Mouse (Mus musculus) retina, postnatal 7 days (tissue): Measurements from ENCODE around the gene C330021F23Rik.

Source experiments
- DNase-seq: peaks from one replicate; pipeline ENCODE4 v3.0.0-alpha.2; 2012; ENCODE audit warnings: low read depth, low spot score

The C330021F23Rik gene

DNA sequence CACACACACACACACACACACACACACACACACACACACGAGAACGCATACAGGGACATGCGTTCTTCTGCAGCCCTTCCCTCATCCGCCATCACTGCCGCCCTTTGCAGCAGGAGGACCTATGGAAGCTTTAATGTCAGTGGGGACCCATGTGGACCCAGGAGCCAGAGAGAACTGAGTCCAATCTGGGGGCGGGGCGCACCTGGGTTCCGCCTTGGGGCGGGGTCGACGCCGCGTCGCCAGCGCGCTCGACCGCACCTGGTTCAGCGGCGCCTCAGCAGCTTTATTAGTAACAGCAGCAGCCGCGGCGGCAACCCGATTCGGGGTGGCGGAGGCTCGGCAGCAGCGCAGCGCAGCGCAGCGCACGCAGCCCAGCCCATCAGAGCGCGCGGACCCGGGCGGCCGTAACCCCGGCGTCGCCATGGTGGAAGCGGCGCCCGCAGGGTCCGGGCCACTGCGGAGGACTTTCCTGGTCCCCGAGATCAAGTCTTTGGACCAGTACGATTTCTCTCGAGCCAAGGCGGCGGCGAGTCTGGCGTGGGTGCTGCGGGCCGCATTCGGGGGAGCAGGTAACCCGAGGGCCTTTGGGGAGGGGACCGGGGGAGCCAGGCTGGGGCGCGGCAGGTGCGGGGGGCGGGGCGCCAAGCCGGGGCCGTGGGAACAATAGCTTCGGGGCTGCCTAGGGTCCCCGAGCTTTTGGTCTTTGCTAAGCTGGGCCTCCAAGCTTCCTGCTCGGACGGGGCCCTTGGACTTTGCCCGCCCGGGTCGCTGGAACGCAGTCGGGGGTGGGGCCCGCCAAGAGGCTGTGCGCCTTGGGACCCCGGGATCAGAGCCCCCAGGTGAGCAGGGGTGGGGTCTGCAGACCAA, 19.8 kb downstream of the C330021F23Rik start:
- DNase-seq, result peak; percentile 50

DNA sequence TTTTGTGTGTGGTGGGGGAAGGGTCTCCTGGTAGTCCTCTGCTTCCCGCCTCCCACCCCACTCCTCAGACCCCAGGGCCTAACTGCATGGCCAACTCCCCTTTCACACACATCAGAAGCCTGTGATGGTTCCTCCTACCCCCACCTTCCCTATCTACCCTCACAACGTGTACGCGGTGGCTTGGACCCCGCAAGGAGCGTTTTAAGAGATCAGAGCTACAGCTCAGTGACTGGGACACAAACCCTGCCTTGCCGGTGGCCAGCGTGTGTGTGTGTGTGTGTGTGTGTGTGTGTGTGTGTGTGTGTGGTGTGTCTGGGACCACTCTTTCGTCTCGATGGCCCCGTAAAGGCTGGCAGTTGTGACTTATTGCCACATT, 20.5 kb downstream of the C330021F23Rik start:
- DNase-seq, result no peak

DNA sequence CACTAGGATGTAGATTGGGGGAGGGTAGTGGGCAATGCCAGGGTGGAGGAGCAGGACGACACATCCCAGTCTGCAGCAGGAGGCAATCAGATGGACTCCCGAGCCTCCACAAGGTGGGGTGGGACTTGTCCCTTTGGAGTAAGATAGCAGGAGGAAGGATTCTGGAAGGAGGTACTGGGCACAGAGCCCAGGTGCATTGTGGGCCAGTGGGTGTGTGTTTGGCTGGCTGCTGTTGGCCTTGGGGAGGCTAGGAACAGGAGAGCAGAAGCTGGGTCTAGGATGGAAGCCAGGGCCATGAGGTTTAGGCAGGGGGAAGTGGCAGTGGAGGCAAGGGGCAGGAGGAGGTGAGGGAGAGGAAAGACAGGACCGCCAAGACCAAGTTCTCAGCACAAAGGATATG, 25.7 kb downstream of the C330021F23Rik start:
- no peak for DNase-seq

DNA sequence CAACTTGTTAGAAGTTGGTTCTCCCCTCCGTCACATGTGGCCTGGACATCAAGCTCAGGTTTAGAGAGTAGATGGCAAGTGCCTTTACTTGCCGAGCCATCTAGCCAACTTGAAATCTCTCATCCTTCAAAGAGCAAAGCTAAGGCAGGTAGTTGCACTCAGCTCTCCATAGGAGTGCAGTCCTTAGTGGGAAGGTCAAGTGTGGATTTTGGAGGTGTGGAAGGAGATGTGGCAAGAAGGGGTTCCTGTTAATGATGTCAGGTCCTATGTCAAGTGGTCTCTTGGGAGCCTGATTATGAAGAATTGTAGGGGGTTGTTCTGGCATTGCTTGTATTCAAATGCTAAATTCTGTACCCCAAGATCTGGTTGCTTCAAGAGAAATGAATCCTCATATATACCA, 26.7 kb downstream of the C330021F23Rik start:
- no peak for DNase-seq

DNA sequence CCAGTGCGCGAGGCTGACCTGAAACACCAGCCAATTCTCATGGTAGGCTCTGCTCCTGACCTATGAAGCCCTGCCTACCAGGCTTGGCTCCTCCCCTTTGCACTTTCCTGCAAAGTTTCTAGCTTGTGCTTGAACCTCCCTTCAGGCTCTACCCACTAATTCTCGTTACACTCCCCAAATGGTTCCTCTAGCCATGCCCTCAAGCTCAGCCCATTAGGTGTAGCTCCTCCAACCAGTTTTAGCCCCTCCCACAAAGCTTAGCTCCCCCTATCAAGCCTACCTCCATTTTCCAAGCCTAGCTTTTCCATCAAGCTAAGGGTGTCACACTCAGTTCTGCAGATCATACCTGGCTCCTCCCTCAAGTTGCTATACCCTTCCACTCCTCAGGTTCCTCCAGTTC, 30.3 kb downstream of the C330021F23Rik start:
- no peak for DNase-seq

DNA sequence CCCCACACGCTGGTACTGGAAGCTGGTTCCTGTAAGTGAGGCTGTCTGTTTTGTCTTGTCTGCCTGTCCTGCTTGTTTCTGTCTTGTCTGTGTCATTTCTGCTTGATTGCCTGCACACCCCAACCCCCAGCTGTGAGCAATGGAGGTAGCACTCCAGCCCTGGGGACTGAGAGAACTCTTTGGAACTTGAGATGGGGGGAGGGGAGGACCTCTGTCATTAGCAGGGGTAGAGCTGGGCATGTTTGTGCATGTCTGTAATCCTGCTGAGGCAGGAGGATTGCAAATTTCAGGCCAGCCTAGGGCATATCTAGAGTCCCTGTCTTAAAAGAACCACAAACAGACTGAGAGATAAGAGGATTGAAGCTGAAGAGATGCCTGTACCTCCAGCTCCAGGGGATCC, 31.4 kb downstream of the C330021F23Rik start:
- DNase-seq, result no peak

DNA sequence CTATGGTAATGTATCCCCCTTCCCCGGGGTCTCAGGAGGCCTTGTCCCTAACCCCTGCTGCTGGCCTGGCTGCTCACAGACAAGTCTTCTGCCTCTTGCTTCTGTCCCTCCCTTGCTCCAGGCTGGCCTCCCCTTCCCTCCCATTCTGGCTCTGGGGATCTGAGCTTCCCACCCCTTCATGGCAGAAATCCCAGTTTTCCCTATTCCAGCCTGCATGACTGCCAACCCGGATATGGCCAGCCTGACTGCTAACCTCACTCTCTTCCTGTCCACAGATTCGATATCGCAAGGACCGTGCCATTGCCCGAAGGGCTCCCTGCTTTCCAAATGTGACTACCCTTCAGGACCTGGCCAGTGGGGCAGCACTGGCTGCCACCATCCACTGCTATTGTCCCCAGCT, 32.6 kb downstream of the C330021F23Rik start:
- DNase-seq, result no peak

DNA sequence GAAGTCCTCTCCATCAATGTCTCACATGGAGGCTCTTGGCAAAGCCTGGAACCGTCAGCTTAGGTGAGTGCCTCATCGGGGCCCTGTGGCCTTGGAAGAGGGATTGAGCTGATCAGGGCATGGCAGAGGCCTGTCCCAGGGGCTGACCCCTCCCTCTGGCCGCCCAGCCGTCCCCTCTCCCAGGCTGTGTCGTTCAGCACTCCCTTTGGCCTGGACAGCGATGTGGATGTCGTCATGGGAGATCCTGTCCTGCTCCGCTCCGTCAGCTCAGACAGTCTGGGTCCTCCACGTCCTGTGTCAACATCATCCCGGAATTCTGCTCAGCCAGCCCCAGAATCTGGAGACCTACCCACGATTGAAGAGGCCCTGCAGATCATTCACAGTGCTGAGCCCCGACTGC, 35.6 kb downstream of the C330021F23Rik start:
- no peak for DNase-seq

DNA sequence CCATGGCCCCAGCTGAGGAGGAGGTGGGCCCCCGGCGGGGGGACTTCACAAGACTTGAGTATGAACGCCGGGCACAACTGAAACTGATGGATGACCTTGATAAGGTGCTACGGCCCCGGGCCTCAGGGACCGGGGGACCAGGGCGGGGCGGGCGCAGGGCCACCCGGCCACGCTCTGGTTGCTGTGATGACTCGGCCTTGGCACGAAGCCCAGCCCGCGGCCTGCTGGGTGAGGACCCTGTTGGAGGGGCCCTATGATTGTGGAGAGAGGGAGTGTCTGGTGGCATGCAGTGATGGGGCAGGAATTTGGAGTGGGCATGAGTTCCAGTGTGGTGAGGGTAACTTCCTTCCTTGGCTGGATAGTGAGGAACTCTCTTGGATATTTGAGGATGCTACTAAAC, 38.8 kb downstream of the C330021F23Rik start:
- no peak for DNase-seq

DNA sequence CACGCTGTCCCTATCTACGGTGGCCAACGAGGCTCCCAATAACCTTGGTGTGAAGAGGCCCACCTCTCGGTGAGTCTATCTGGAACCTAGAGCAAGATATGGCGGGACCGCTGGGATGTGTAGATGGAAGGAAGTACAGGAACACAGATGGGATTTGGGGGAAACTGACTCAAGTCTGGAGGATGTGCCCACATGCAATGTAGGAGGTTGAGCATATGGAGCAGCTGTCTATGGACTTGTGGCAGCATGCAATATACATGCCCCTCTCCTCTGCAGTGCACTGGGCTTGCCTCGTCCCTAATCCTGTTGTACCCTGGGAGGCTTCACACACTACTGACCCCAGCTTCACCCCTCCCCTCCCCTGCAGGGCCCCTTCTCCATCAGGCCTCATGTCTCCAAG, 40.0 kb downstream of the C330021F23Rik start:
- DNase-seq, result no peak

DNA sequence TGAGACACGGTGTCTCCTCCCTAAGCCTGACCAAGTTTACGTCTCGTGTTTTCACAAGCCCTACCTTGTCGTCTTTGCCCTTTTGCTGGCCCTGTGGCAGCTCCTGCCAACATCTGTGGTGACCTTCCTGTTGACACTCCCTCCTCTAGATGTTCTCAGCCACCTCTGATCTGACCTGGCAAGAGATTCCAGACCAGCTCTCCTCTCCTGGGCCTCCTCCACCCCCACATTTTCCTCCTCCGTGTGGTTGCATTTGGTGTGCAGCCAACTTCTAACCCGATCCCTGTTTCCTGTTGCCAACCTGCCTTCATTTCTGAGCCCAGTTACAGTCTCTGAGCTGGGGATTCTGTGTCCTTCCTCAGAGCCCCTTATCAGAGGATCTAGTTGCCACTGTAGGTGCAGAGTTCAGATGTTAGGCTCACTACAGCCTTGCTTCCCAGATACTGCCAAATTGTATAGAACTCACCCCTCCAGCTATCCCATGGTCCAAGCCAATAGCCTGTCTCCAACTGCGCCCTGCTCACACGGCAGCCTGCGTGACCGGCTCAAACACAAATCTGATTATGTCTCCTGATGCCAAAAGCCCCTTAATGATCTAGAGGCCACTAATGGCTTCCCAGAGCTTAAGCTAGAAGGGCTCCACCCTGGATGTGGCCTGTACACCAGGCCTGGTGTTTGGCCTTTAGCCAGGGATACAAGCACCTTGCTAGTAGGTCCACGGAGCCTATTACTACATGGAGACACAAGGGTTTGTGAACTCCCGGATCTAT, 41.4 kb downstream of the C330021F23Rik start:
- peak; percentile 75 for DNase-seq

DNA sequence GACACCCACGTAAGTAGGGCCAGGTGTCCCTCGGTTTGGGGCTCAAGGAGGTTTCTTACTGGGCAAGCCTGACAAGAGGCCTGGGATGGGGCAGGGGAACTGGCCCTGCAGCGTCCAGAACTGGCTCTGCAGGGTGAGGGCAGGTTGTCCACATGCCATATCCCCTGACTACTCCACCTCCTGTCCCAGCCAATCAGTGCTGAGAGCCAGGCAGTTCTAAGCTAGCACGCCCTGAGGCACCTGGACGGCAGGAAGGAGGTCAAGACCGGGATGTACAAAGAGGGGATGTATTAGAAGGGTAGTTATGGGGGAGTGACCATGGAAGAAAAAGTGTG, 42.0 kb downstream of the C330021F23Rik start:
- DNase-seq, result no peak

DNA sequence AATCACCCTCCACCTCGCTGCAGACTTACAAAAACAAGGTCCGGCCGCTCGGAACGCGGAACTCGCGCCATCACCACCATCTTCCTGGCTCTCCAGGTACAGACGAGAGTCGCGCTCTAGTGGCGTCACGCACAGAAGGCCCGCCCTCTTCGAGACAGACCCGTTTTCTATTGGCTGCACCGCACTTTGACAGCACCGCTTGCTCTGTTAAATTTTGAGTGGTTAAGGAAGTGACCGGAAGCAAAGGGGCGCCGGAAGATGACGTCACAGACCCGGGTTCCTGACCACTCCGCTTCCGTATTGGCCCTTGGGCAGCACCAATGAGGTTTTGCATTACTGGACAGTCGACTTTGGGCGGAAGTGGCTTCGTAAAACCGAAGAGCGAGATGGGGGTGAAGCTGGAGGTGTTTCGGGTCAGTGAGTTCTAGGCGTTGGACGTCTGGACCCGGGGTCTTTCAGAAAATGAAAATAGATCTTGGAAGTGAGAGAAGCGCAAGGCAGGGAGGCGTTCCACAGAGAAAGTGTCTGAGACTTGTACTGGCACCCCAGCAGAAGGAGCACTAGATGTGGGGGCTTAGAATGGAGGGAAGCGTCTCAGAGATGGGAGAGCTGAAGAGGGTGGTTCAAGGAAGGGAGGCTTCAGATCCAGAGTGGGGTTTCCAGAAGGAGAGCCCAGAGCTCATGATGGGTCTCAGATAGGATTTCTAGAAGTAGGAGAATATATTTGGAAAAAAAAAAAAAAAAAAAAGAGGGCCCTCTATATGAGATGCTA, 53.6 kb downstream of the C330021F23Rik start, which contains the start of the genes Xab2 and Pet100:
Xab2 (minus strand) TSS at position 118 of the 772 bp plus-strand sequence.
Pet100 (plus strand) TSS at position 350 of the 772 bp plus-strand sequence.
- peak; percentile 100 for DNase-seq

DNA sequence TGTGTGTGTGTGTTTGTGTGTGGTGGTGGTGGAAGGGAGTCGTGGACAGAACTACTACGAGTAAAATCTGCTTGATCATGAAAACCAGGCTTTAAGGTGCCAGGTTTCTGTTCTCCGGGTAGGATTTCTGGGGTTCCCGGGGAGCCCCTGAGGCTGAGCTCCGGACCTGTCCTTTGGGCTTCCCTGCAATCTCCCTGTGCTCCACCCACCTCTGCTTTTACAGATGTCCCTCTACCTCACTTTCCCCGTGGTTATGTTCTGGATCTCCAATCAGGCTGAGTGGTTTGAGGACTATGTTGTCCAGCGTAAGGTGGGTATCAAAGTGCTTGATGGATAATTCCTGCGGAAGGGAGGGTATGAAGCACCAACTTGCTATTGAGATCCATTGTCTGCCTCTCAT, 54.3 kb downstream of the C330021F23Rik start:
- DNase-seq, result no peak

DNA sequence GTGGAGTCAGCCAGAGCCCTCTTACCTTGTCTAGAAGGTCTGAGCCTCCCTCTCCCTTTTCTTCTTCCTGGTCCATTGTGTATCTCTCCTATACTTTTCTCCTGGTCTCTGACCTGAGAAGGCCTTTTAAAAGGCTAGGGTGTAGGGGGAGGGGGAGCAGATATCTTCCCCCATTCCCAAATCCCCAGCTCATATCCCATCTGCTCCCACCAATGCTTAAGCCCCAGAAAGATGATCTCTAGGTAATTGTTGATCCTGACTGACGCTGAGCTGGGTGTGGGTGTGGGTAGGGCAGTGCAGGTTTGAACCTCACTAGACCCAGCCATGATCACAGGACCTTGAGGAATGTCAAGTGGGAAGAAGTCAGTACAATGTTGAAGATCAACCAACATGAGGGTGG, 57.7 kb downstream of the C330021F23Rik start, which contains the start of gene Pcp2:
Pcp2 (minus strand) TSS at position 101 of the 400 bp plus-strand sequence.
- no peak for DNase-seq

DNA sequence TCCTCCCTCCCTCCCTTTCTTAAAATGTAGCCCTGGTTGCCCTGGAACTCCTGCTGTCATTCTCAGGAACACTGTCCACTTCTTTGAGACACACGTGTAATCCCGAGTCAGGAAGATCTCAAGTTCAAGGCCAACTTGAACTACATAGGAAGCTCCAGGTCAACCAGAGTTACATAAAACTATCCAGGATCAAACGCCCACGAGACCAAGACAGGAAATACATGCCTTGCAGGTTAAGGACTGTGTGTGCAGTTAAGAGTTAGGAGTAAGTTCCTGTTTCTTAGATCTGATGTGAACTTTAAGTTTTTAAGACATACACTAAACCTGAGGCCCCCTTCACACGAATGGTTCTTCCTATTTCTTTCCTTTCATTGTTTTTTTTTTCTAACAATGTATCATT, 59.2 kb downstream of the C330021F23Rik start:
- DNase-seq, result no peak

DNA sequence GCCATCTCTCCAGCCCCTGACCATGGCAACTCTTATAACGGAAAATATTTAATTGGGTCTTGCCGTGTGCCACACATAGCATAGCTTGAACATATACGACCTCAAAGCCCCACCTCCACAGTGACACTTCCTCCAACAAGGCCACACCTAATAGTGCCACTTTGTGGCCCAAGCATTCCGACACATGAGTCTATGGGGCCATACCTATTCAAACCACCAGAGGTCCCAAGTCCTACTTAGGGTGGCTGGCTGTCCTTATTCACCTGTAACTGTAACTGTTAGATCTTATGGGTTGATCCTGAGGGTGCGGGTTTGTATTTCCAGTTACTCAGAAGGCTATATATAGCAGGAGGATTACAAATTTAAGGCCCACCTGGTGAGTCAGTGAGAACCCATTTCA, 60.2 kb downstream of the C330021F23Rik start:
- peak; percentile 23 for DNase-seq

DNA sequence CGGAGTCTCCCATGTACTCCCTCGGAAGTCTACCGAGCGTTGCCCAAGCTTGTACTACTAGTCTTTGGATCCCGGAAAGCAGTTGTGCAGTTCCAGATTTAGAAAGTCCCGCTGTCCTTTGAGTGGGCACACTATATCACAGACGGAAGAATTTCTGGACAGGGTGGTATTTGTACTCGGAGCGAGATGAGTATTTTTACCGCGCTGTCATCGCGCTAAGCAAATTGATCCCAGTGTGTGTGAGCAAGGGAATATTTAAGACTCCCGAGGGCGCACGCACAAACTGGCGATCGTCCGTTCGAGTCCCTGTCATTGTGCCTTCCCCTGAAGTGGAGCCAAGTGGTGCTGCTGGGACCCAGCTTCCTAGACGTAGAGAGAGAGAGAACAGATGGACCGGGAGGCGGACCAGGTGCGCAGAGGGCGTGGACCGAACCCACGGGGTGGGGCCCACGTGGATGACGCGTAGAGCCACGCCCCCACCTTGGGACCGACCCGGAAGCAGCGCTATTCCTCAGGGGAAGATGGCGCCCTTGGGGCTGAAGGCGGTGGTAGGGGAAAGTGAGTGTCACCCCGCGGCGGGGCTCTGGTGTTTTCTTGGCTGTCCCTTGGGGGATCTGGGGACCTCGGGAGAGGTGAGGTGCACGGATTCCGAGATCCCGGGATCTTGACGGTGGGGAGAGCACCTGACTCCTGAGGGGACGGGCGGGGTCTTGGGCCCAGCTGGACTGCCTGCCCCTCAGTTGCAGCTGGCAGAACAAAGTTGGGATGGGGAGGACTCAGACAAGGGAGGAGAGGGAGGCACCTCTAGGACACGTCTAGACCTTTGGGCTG, 63.1 kb downstream of the C330021F23Rik start, which contains the start of gene Stxbp2:
Stxbp2 (plus strand) TSS at position 309 of the 831 bp plus-strand sequence.
- peak; percentile 45 for DNase-seq

DNA sequence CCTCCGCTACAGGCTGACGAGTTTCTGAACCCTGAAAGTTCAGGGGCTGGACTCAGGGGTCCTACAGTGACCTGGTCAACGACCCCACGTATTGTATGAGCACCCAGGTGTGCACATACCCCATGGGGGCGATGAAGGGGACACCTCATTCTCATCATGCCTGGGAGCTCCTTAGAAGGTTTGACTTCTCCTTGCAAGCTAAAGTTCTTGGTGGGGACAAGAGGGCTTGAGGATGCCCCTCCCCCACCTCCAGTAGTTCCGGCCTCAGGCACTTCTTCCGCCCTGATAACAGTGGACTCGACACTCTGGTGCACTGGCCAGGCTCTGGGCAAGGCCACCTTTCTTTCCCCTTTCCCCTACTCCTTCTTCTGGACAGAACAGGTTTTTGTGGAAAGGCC, 63.7 kb downstream of the C330021F23Rik start:
- DNase-seq, result no peak
